ENCODE assay signal across 21 mouse cellular contexts in the genomic region with DNA sequence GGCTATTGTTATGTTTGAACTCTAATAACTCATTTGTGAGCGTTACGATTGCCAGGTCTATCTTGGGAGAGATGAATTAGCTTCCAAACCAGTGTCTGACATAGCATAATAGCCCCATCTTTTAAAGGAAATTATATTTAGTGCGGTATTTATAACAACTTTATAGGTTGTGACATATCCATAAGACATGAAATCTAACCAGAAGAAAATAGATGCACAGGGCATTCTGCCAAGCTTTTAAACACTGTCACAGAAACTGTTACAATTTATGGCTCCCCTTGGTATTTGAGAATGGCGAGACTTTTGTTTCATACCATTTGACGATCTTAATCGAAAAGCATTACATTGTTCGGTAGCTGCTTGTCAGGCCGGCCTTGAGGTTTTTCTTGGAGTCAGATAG.
DNase-seq lines count a peak whose midpoint lies in the region; ATAC-seq and TF ChIP-seq lines count a peak whose summit lies in the region.
"Had no signal": no experiment of that assay in that cellular context is flagged by ENCODE, and none has a peak within 500 bp of the region (broad histone marks: within the 10 kb centered on the region; RNA-seq: fewer than 3 reads in every experiment).

No protein-coding gene starts in this region.

- DNase-seq in kidney, postnatal 0 days (ENCODE audit: low spot score), result peak; percentile 64
- no peak for DNase-seq in kidney, adult 2 months
- peak; percentile 67 for DNase-seq in midbrain, embryonic 11.5 days (ENCODE audit: low spot score, missing footprints)
- no peak for DNase-seq in midbrain, embryonic 10.5 days (ENCODE audit: low spot score)
- peak; percentile 43 for DNase-seq in brain, embryonic 14.5 days (ENCODE audit: low read depth)
- DNase-seq in embryo, embryonic 11 days, result no peak
- DNase-seq: adrenal gland, adult 2 months; adrenal gland, postnatal 10 days; adrenal gland, postnatal 25 days; cerebellum, adult 11-12 months; cerebellum, adult 2 months; cerebellum, adult 9-10 months; cerebellum, postnatal 10 days; cerebellum, postnatal 25 days had no signal

- H3K9me3 ChIP-seq in kidney, postnatal 0 days (replicated peaks; ENCODE audit: low read length), result no peaks in the 10 kb centered on the region
- H3K9me3 ChIP-seq in midbrain, embryonic 11.5 days (ENCODE audit: control insufficient read depth, low read length), result no peaks in the 10 kb centered on the region
- H3K9me3 ChIP-seq in midbrain, embryonic 10.5 days (replicated peaks), result no peaks in the 10 kb centered on the region
- H3K9me3 ChIP-seq: embryonic facial prominence, embryonic 13.5 days; embryonic facial prominence, embryonic 15.5 days; forebrain, embryonic 10.5 days; forebrain, embryonic 12.5 days had no signal

- TF ChIP-seq CTCF in kidney, postnatal 0 days (IDR thresholded peaks at IDR 0.05; ENCODE audit: low read depth), result no peak
- no peak for TF ChIP-seq CTCF in kidney, adult 2 months (conservative IDR thresholded peaks at IDR 0.05; ENCODE audit: insufficient read depth, insufficient read length, low read depth, low read length)
- TF ChIP-seq CTCF in brain, embryonic 14.5 days (IDR thresholded peaks at IDR 0.05; ENCODE audit: borderline replicate concordance, extremely low read depth, insufficient read depth, insufficient read length), result no peak

- no peak overlapping the region for H3K9ac ChIP-seq in kidney, postnatal 0 days (ENCODE audit: low read depth, low read length)
- no peak overlapping the region for H3K9ac ChIP-seq in midbrain, embryonic 11.5 days (ENCODE audit: low read length)
- H3K9ac ChIP-seq: embryonic facial prominence, embryonic 13.5 days; embryonic facial prominence, embryonic 15.5 days; forebrain, embryonic 12.5 days had no signal

- no peaks in the 10 kb centered on the region for H3K4me1 ChIP-seq in kidney, postnatal 0 days (replicated peaks; ENCODE audit: insufficient read depth, low read length)
- H3K4me1 ChIP-seq in kidney, adult 2 months (ENCODE audit: control insufficient read depth, insufficient read depth, low read length), result no peaks in the 10 kb centered on the region
- H3K4me1 ChIP-seq in midbrain, embryonic 11.5 days (ENCODE audit: control insufficient read depth, insufficient read depth, low read length), result no peaks in the 10 kb centered on the region
- peaks cover 8% of the 10 kb centered on the region; the same call in 1 of the 2 replicates for H3K4me1 ChIP-seq in midbrain, embryonic 10.5 days

- H3K27ac ChIP-seq in kidney, postnatal 0 days, result no peak overlapping the region
- H3K27ac ChIP-seq in kidney, adult 2 months (ENCODE audit: insufficient read depth, low read depth, low read length), result no peak overlapping the region
- H3K27ac ChIP-seq in midbrain, embryonic 11.5 days (ENCODE audit: low read depth, low read length), result no peak overlapping the region
- no peak overlapping the region for H3K27ac ChIP-seq in midbrain, embryonic 10.5 days (replicated peaks)
- H3K27ac ChIP-seq: embryonic facial prominence, embryonic 13.5 days; embryonic facial prominence, embryonic 15.5 days; forebrain, embryonic 10.5 days; forebrain, embryonic 12.5 days had no signal

- ATAC-seq in kidney, postnatal 0 days (replicated peaks; ENCODE audit: low FRiP score, low read depth), result no peak
- ATAC-seq in midbrain, embryonic 11.5 days (ENCODE audit: low FRiP score), result no peak
- ATAC-seq: forebrain, embryonic 14.5 days; forebrain, embryonic 16.5 days had no signal

- no peak overlapping the region for H3K4me2 ChIP-seq in kidney, postnatal 0 days (ENCODE audit: low read length)
- H3K4me2 ChIP-seq in midbrain, embryonic 11.5 days, result no peak overlapping the region
- H3K4me2 ChIP-seq: embryonic facial prominence, embryonic 13.5 days; embryonic facial prominence, embryonic 15.5 days; forebrain, embryonic 12.5 days had no signal

- 52% methylated on average over 8 of the region's 8 CpGs for WGBS in kidney, postnatal 0 days
- WGBS in kidney, adult 2 months, result 68% methylated on average over 8 of the region's 8 CpGs
- WGBS in midbrain, embryonic 11.5 days, result 95% methylated on average over 8 of the region's 8 CpGs
- 97% methylated on average over 8 of the region's 8 CpGs for WGBS in midbrain, embryonic 10.5 days

- no peaks in the 10 kb centered on the region for H3K27me3 ChIP-seq in kidney, postnatal 0 days (ENCODE audit: insufficient read depth, low read length)
- H3K27me3 ChIP-seq in kidney, adult 2 months (replicated peaks; ENCODE audit: control insufficient read depth, insufficient read depth, low read length), result no peaks in the 10 kb centered on the region
- H3K27me3 ChIP-seq in midbrain, embryonic 11.5 days (ENCODE audit: control insufficient read depth, insufficient read depth, low read length), result no peaks in the 10 kb centered on the region
- H3K27me3 ChIP-seq in midbrain, embryonic 10.5 days (ENCODE audit: low read depth, poor library complexity, severe bottlenecking), result no peaks in the 10 kb centered on the region
- H3K27me3 ChIP-seq: embryonic facial prominence, embryonic 13.5 days; embryonic facial prominence, embryonic 15.5 days; forebrain, embryonic 12.5 days had no signal

- H3K36me3 ChIP-seq in kidney, postnatal 0 days (ENCODE audit: insufficient read depth, low read length), result no peaks in the 10 kb centered on the region
- no peaks in the 10 kb centered on the region for H3K36me3 ChIP-seq in kidney, adult 2 months (ENCODE audit: control insufficient read depth, insufficient read depth, low read length)
- H3K36me3 ChIP-seq in midbrain, embryonic 11.5 days (ENCODE audit: control insufficient read depth, insufficient read depth, low read length), result no peaks in the 10 kb centered on the region
- H3K36me3 ChIP-seq in midbrain, embryonic 10.5 days, result no peaks in the 10 kb centered on the region
- H3K36me3 ChIP-seq: embryonic facial prominence, embryonic 15.5 days; forebrain, embryonic 10.5 days; forebrain, embryonic 12.5 days had no signal

- no peak for TF ChIP-seq POLR2A in kidney, adult 2 months (IDR thresholded peaks at IDR 0.05; ENCODE audit: low read depth, low read length)
- no peak for TF ChIP-seq POLR2A in brain, embryonic 14.5 days (IDR thresholded peaks at IDR 0.05; ENCODE audit: borderline replicate concordance, extremely low read depth, insufficient read depth, insufficient read length, poor library complexity, severe bottlenecking)

- H3K4me3 ChIP-seq in kidney, postnatal 0 days (replicated peaks; ENCODE audit: low read depth, low read length), result no peak overlapping the region
- H3K4me3 ChIP-seq in kidney, adult 2 months (ENCODE audit: insufficient read depth, low read depth, low read length), result no peak overlapping the region
- no peak overlapping the region for H3K4me3 ChIP-seq in midbrain, embryonic 11.5 days (ENCODE audit: low read depth, low read length)
- no peak overlapping the region for H3K4me3 ChIP-seq in midbrain, embryonic 10.5 days
- H3K4me3 ChIP-seq: embryonic facial prominence, embryonic 13.5 days; embryonic facial prominence, embryonic 15.5 days; erythroblast, embryonic 14.5 days; forebrain, embryonic 10.5 days; forebrain, embryonic 12.5 days had no signal

Comparison
In these comparisons a context has a peak if more than half of its experiments do, and no peak if none do; other contexts are left out.
1. DNase-seq: peak in kidney, postnatal 0 days (single experiment), midbrain, embryonic 11.5 days (single experiment) and brain, embryonic 14.5 days (single experiment); none in kidney, adult 2 months (single experiment), midbrain, embryonic 10.5 days (single experiment) and embryo, embryonic 11 days (single experiment).